Mouse (Mus musculus) heart, embryonic 13.5 days (tissue): ENCODE measurements at regions not wholly inside any gene's neighbourhood (a gene's known extent, or its start where the extent isn't known, plus 50 kb on each side); places are given as distances from the start of the nearest gene placed in this dataset.

ENCODE experiments used
- ATAC-seq: fragments of 200-750 bp; cut with Nextera tagmentation; 2 replicates; pipeline ENCODE4 v1.8.0; 2017; ENCODE audit warnings: moderate TSS enrichment; ENCODE audit not compliant: insufficient number of reproducible peaks, low FRiP score, low TSS enrichment; ENCODE audit errors: extremely low read depth
- H3K27ac ChIP-seq: fragments of 300-500 bp; sonication (generic); replicated peaks from 2 replicates; pipeline ENCODE4 v1.5.1; 2015; ENCODE audit warnings: moderate library complexity, mild to moderate bottlenecking, inconsistent platforms
- H3K27me3 ChIP-seq: fragments of 300-500 bp; sonication (generic); replicated peaks from 2 replicates; pipeline ENCODE4 v1.6.1; 2015; ENCODE audit warnings: mild to moderate bottlenecking, inconsistent platforms
- H3K36me3 ChIP-seq: fragments of 300-500 bp; sonication (generic); 2 replicates; pipeline ENCODE4 v1.6.1; 2015; ENCODE audit warnings: mild to moderate bottlenecking, inconsistent platforms
- H3K4me1 ChIP-seq: fragments of 300-500 bp; sonication (generic); 2 replicates; pipeline ENCODE4 v1.6.1; 2015; ENCODE audit warnings: inconsistent platforms
- H3K4me2 ChIP-seq: fragments of 300-500 bp; sonication (generic); 2 replicates; pipeline ENCODE4 v1.6.1; 2015; ENCODE audit warnings: inconsistent platforms, mild to moderate bottlenecking, moderate library complexity
- H3K4me3 ChIP-seq: fragments of 300-500 bp; sonication (generic); 2 replicates; pipeline ENCODE4 v1.5.1; 2015; ENCODE audit warnings: moderate library complexity, mild to moderate bottlenecking, inconsistent platforms
- H3K9ac ChIP-seq: fragments of 300-500 bp; sonication (generic); 2 replicates; pipeline ENCODE4 v1.6.1; 2015; ENCODE audit warnings: inconsistent platforms, mild to moderate bottlenecking, moderate library complexity
- H3K9me3 ChIP-seq: fragments of 300-500 bp; sonication (generic); 2 replicates; pipeline ENCODE4 v1.6.1; 2016; ENCODE audit warnings: inconsistent platforms
- WGBS: fragments of 180-500 bp; shearing (Covaris S2); methylation state at CpG from one replicate; pipeline ENCODE4 v1.1.7; 2015; ENCODE audit warnings: mixed read lengths; 5-methylcytosine and 5-hydroxymethylcytosine counted together

- no peak overlapping the region for H3K4me3 ChIP-seq
- ATAC-seq, result no peak
- 39% methylated on average over 2 of the region's 2 CpGs for WGBS
- no peaks in the 10 kb centered on the region for H3K9me3 ChIP-seq
- H3K36me3 ChIP-seq, result no peaks in the 10 kb centered on the region
- no peak overlapping the region for H3K4me2 ChIP-seq
- no peak overlapping the region for H3K9ac ChIP-seq
- peaks cover under 1% of the 10 kb centered on the region; the same call in 1 of the 2 replicates for H3K4me1 ChIP-seq
- H3K27me3 ChIP-seq, result peaks cover 31% of the 10 kb centered on the region
- H3K27ac ChIP-seq, result no peak overlapping the region
These were observed 54.3 kb upstream of the Htatip2 start for GRCm38 (mm10) chr7:49704635-49705034.

GRCm38 (mm10) chr7:49700734-49701133, 58.2 kb upstream of the Htatip2 start:
- Histone ChIP-seq H3K4me3 (no peak overlapping the region), H3K4me2 (no peak overlapping the region), H3K27ac (no peak overlapping the region), H3K4me1 (0 out of 2 replicates have a peak, but pooled peaks cover 5% of the 10 kb centered on the region), H3K9me3 (no peaks in the 10 kb centered on the region), H3K27me3 (peaks cover 41% of the 10 kb centered on the region), H3K36me3 (no peaks in the 10 kb centered on the region), H3K9ac (no peak overlapping the region)
- ATAC-seq, result no peak
- 44% methylated on average over 8 of the region's 8 CpGs for WGBS

GRCm38 (mm10) chr7:49700024-49700390, 58.9 kb upstream of the Htatip2 start:
- H3K36me3 ChIP-seq, result no peaks in the 10 kb centered on the region
- H3K9me3 ChIP-seq, result no peaks in the 10 kb centered on the region
- no peak for ATAC-seq
- no peak overlapping the region for H3K9ac ChIP-seq
- H3K4me3 ChIP-seq, result no peak overlapping the region
- H3K4me1 ChIP-seq, result 0 out of 2 replicates have a peak, but pooled peaks cover 5% of the 10 kb centered on the region
- WGBS, result 92% methylated on average over 15 of the region's 15 CpGs
- peaks cover 37% of the 10 kb centered on the region for H3K27me3 ChIP-seq
- no peak overlapping the region for H3K27ac ChIP-seq
- H3K4me2 ChIP-seq, result no peak overlapping the region

GRCm38 (mm10) chr7:49699107-49700023, 59.5 kb upstream of the Htatip2 start:
- WGBS, result 80% methylated on average over 13 of the region's 13 CpGs
- H3K36me3 ChIP-seq, result no peaks in the 10 kb centered on the region
- peaks cover 31% of the 10 kb centered on the region for H3K27me3 ChIP-seq
- no peak overlapping the region for H3K27ac ChIP-seq
- H3K4me3 ChIP-seq, result no peak overlapping the region
- no peak overlapping the region for H3K4me2 ChIP-seq
- H3K4me1 ChIP-seq, result 0 out of 2 replicates have a peak, but pooled peaks cover 5% of the 10 kb centered on the region
- ATAC-seq, result no peak
- H3K9ac ChIP-seq, result no peak overlapping the region
- H3K9me3 ChIP-seq, result no peaks in the 10 kb centered on the region

GRCm38 (mm10) chr7:49696228-49696627, 59.6 kb upstream of the Dbx1 start:
- Histone ChIP-seq H3K4me1 (peaks cover 8% of the 10 kb centered on the region), H3K4me3 (no peak overlapping the region), H3K27ac (no peak overlapping the region), H3K27me3 (peaks cover 24% of the 10 kb centered on the region), H3K9ac (no peak overlapping the region), H3K36me3 (no peaks in the 10 kb centered on the region), H3K4me2 (no peak overlapping the region), H3K9me3 (no peaks in the 10 kb centered on the region)
- ATAC-seq, result no peak
- WGBS, result 27% methylated on average over 6 of the region's 6 CpGs

GRCm38 (mm10) chr7:49689546-49689945, 52.9 kb upstream of the Dbx1 start:
- no peak for ATAC-seq
- Histone ChIP-seq H3K27ac (no peak overlapping the region), H3K4me1 (peaks cover 27% of the 10 kb centered on the region), H3K9ac (no peak overlapping the region), H3K4me2 (no peak overlapping the region), H3K9me3 (no peaks in the 10 kb centered on the region), H3K27me3 (peaks cover 60% of the 10 kb centered on the region), H3K4me3 (no peak overlapping the region), H3K36me3 (no peaks in the 10 kb centered on the region)
- WGBS, result 37% methylated on average over 6 of the region's 6 CpGs

- no peak overlapping the region for H3K27ac ChIP-seq
- peaks cover 64% of the 10 kb centered on the region for H3K27me3 ChIP-seq
- H3K9me3 ChIP-seq, result no peaks in the 10 kb centered on the region
- no peak for ATAC-seq
- no peaks in the 10 kb centered on the region for H3K36me3 ChIP-seq
- peak overlapping the region; percentile 55 for H3K4me2 ChIP-seq
- H3K4me1 ChIP-seq, result peaks cover 27% of the 10 kb centered on the region
- H3K9ac ChIP-seq, result peak overlapping the region; percentile 44
- 0 out of 2 replicates have a peak overlapping the region, but pooled peaks have one; percentile 13 for H3K4me3 ChIP-seq
- WGBS, result 8% methylated on average over 10 of the region's 10 CpGs
These were observed 52.1 kb upstream of the Dbx1 start for GRCm38 (mm10) chr7:49688521-49689399.

GRCm38 (mm10) chr7:49687658-49688376, 51.2 kb upstream of the Dbx1 start:
- Histone ChIP-seq H3K36me3 (no peaks in the 10 kb centered on the region), H3K27me3 (peaks cover 66% of the 10 kb centered on the region), H3K27ac (no peak overlapping the region), H3K4me2 (peak overlapping the region; percentile 55), H3K9ac (peak overlapping the region; percentile 44; the same call in 1 of the 2 replicates), H3K4me1 (peaks cover 27% of the 10 kb centered on the region), H3K9me3 (no peaks in the 10 kb centered on the region), H3K4me3 (peak overlapping the region; percentile 13; the same call in 1 of the 2 replicates)
- WGBS, result 9% methylated on average over 10 of the region's 10 CpGs
- no peak; the same call in 1 of the 2 replicates for ATAC-seq

GRCm38 (mm10) chr7:49686992-49687391, 50.3 kb upstream of the Dbx1 start:
- ATAC-seq, result no peak
- H3K4me2 ChIP-seq, result no peak overlapping the region
- no peak overlapping the region for H3K4me3 ChIP-seq
- H3K9ac ChIP-seq, result no peak overlapping the region
- no peak overlapping the region for H3K27ac ChIP-seq
- no peaks in the 10 kb centered on the region for H3K36me3 ChIP-seq
- H3K27me3 ChIP-seq, result peaks cover 74% of the 10 kb centered on the region
- 28% methylated on average over 11 of the region's 11 CpGs for WGBS
- no peaks in the 10 kb centered on the region for H3K9me3 ChIP-seq
- H3K4me1 ChIP-seq, result peaks cover 24% of the 10 kb centered on the region
